Mouse (Mus musculus): ENCODE results near the gene Rapgef5.

GRCm38 (mm10) chr12:117554612-117555063 is 38.4 kb downstream of the Rapgef5 start:
- TF ChIP-seq CHD2 (IDR thresholded peaks at IDR 0.05; ENCODE audit: low read length) (no peak), CTCF (IDR thresholded peaks at IDR 0.05 in 2 of 3, conservative IDR thresholded peaks at IDR 0.05 in 1 of 3; ENCODE audit: control insufficient read depth in 1 of 3, insufficient read depth in 1 of 3, low read depth in 2 of 3, low read length in 3 of 3, poor library complexity in 1 of 3, severe bottlenecking in 1 of 3) (no peak), TAL1 (IDR thresholded peaks at IDR 0.05; ENCODE audit: low read length) (no peak), POLR2A (IDR thresholded peaks at IDR 0.05; ENCODE audit: control insufficient read depth in 1 of 2, insufficient read depth in 1 of 2, low read depth in 1 of 2, low read length in 2 of 2, poor library complexity in 1 of 2) (no peak), MXI1 (IDR thresholded peaks at IDR 0.05; ENCODE audit: low read depth, low read length) (no peak), MEF2A (IDR thresholded peaks at IDR 0.05; ENCODE audit: extremely low read depth, insufficient replicate concordance, low read depth, low read length, poor library complexity, severe bottlenecking) (no peak), USF1 (IDR thresholded peaks at IDR 0.05; ENCODE audit: low read depth, low read length) (no peak), ZC3H11A (IDR thresholded peaks at IDR 0.05; ENCODE audit: low read depth, low read length) (no peak), USF2 (IDR thresholded peaks at IDR 0.05; ENCODE audit: borderline replicate concordance in 1 of 2, insufficient read depth in 1 of 2, low read depth in 1 of 2, low read length in 2 of 2) (no peak), NELFE (IDR thresholded peaks at IDR 0.05; ENCODE audit: low read depth, low read length) (no peak), ELF1 (IDR thresholded peaks at IDR 0.05; ENCODE audit: low read depth, low read length) (no peak)

Measured in MEL (cell line).